Mouse (Mus musculus) E14TG2a.4 (cell line): Measurements from ENCODE around the gene P4ha2.

ENCODE experiments used
- CTCF ChIP-seq: conservative IDR thresholded peaks from 2 replicates; pipeline ENCODE4 v1.5.1; 2014; ENCODE audit warnings: low read length
- POU5F1 ChIP-seq: IDR thresholded peaks from 2 replicates; pipeline ENCODE4 v1.6.1; 2014; ENCODE audit warnings: low read length, borderline replicate concordance

DNA sequence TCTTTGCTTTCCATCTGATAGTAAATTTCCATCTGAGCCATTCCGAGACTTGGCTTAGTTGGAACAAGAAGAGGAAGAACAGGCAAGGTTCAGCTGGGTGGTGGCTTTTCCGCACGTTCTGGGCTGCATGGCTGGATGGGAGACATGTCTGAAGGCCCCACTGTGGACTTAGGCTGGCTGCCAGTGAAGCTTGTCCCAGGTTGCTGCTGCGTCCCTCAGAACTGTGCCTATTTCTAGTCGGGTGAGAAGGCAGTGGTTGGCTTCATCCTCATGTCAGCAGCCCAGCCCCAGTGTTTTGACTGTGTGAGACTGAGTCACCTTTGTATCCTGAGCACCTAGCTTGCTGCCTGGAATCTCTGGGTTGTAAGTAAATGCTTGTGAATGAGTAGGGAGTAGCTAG, 9.0 kb downstream of the P4ha2 start:
- TF ChIP-seq CTCF (no peak), POU5F1 (no peak)
